Mouse (Mus musculus): ENCODE results near the gene Gabpb2. TPM values are rescaled to one million over a fixed set of nuclear protein-coding genes. Genes with fewer than 3 reads are reported as not detected.

Gabpb2 gene
- total RNA-seq, 2 experiments from 2014 or later = 10.9 to 11.8 TPM

DNA sequence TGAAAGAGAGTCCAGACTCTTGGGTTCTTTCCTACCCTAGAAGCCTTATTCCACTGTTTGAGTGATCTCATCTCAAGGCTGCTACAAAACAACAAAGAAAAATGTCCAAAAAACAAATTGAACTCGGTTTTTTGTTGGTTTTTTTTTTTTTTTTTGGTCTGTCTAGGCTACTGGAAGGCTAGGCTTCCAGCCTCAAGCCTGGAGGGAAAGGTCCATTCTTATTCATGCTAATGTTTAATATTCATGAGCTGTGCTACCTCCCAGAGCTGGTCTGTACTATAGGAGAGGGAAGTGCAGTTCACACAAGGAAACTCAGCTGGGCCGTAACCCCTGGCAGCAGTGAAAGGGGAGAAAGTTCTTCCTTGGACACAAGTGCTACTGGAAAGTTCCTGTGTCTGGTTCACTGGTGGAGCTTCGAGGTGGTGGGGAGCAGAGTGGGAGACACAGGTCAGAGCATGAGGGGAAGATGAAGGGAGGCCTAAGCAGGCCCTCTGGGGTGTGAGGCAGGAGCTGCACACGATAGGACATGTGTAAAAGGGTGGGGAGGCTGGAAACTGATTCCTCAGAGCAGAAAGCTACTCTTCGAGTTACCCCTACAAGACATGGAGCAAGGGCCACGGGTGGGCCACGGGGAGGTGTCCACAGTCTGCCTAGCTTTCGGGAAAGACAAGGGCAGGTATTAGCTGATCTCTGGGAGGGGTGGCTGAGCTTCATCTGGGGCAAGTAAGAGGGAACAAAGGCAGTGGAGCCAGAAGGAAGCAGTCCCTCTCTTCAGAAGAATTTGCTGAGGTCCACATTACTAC, 13.0 kb upstream of the Gabpb2 start:
- intact Hi-C loops (cut with DNase I) = loop anchor here (1.0 kb wide), 1 partner anchor 51 kb away; the partner anchor contains the start of gene Mindy1
- no peak for TF ChIP-seq CTCF (IDR thresholded peaks at IDR 0.05)
- peak overlapping the region; percentile 65 for H3K4me3 ChIP-seq
- no peak for DNase-seq (ENCODE audit: extremely low spot score in 1 of 2, low spot score in 2 of 2)
- peak overlapping the region; percentile 66 for H3K27ac ChIP-seq

- peak overlapping the region; percentile 99 for H3K27ac ChIP-seq
- peak overlapping the region; percentile 65 for H3K4me3 ChIP-seq
- no peak for TF ChIP-seq CTCF (IDR thresholded peaks at IDR 0.05)
- DNase-seq (ENCODE audit: extremely low spot score in 1 of 2, low spot score in 2 of 2) = peak; percentile 32 to 55
- intact Hi-C loops (cut with DNase I) = loop anchor here (1.0 to 5.0 kb wide), 3 partner anchors 37 to 202 kb away; partner anchors contain the start of genes Arnt and Mindy1
Observed at GRCm38 (mm10) chr3:95229781-95230494, 12.2 kb upstream of the Gabpb2 start.

GRCm38 (mm10) chr3:95228894-95229780, 11.4 kb upstream of the Gabpb2 start:
- Histone ChIP-seq H3K4me3 (peak overlapping the region; percentile 65), H3K27ac (peak overlapping the region; percentile 99)
- TF ChIP-seq CTCF (IDR thresholded peaks at IDR 0.05) = no peak
- peak; percentile 46 to 54 for DNase-seq (ENCODE audit: extremely low spot score in 1 of 2, low spot score in 2 of 2)
- intact Hi-C loops (cut with DNase I) = loop anchor here (1.0 to 5.0 kb wide), 3 partner anchors 12 to 203 kb away; partner anchors contain the start of genes Arnt and Gabpb2

DNA sequence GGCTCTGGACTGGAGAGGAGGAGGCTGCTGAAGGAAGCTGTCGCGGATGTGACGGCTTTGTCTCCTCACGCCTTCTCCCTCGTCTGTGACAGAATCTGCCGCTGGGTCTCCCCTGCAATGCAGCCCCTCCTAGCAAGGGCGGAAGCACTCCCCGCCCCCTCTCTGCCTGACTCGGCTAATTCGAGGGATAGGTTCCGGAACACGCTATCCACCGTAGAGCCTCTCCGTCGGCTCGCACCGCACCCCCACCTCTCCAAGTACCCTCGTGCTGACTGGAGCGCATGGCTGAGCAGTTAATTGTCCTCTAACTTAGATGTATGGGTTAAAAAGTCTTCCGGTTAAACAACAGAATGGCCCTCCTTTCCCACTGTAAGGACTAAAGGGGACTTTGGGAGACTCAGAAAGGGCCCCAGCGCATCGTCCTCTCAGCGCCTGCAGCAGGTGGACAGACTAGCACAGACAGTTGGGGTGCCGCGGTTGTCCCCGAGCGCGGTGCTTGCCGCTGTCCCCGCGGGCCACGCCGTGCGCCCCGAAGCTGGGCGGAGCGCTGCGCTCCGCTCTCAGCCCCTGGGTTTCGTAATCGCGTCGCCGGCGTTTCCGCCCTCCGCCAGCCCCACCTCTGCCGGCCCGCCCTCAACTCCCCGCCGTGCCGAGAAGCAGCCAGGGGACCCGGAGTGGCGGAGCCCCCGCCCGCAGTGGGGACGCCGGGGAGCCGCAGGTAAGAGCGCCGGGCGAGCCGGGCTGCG, 10.6 kb upstream of the Gabpb2 start, which contains the start of gene Cdc42se1:
TSS of gene Cdc42se1 (plus strand) at position 585 of the 746 bp plus-strand sequence.
- intact Hi-C loops (cut with DNase I) = loop anchor here (1.0 to 5.0 kb wide), 3 partner anchors 11 to 204 kb away; partner anchors contain the start of genes Arnt and Gabpb2
- Histone ChIP-seq H3K27ac (peak within 1 kb of the TSS; percentile 99), H3K4me3 (peak within 1 kb of the TSS; percentile 65)
- DNase-seq (ENCODE audit: extremely low spot score in 1 of 2, low spot score in 2 of 2) = peak; percentile 88 to 89
- TF ChIP-seq CTCF (IDR thresholded peaks at IDR 0.05) = no peak

- Histone ChIP-seq H3K4me3 (peak overlapping the region; percentile 65), H3K27ac (peak overlapping the region; percentile 99)
- no peak for TF ChIP-seq CTCF (IDR thresholded peaks at IDR 0.05)
- no peak for DNase-seq (ENCODE audit: extremely low spot score in 1 of 2, low spot score in 2 of 2)
- intact Hi-C loops (cut with DNase I) = loop anchor here (5.0 kb wide), 2 partner anchors 40 to 205 kb away; partner anchors contain the start of gene Arnt
Observed at GRCm38 (mm10) chr3:95227214-95227613, 9.5 kb upstream of the Gabpb2 start.

DNA sequence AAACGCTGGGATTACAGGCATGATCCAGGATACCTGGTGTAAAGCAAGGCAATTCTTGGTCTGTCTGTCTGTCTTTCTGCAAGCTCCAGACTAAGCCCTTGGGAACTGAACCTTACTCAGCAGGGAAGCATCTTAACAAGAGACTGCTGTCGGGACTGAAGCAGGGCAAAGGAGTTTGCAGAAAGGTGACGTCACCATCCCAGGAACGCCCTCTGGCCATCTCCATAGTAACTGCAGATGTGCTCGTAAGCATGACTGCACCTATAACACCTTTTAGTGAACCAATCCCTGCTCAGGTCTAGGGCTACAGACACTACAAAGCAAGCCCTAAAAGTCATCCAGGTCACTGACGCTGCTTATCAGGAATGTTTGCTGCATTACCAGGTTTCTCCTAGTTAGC, 6.6 kb upstream of the Gabpb2 start:
- no peak for TF ChIP-seq CTCF (IDR thresholded peaks at IDR 0.05)
- intact Hi-C loops (cut with DNase I) = no loop called here
- H3K4me3 ChIP-seq = peak overlapping the region; percentile 21
- no peak for DNase-seq (ENCODE audit: extremely low spot score in 1 of 2, low spot score in 2 of 2)
- H3K27ac ChIP-seq = peak overlapping the region; percentile 17; the same call in 1 of the 2 replicates

- DNase-seq (ENCODE audit: extremely low spot score in 1 of 2, low spot score in 2 of 2) = no peak
- no peak for TF ChIP-seq CTCF (IDR thresholded peaks at IDR 0.05)
- H3K4me3 ChIP-seq = no peak overlapping the region
- H3K27ac ChIP-seq = no peak overlapping the region
- intact Hi-C loops (cut with DNase I) = no loop called here
Observed at GRCm38 (mm10) chr3:95223041-95223440, 5.3 kb upstream of the Gabpb2 start.

- peak; percentile 12 for TF ChIP-seq CTCF (IDR thresholded peaks at IDR 0.05)
- intact Hi-C loops (cut with DNase I) = loop anchor here (5.0 kb wide), 1 partner anchor 44 kb away; no protein-coding TSS in a partner anchor
- no peak for DNase-seq (ENCODE audit: extremely low spot score in 1 of 2, low spot score in 2 of 2)
- Histone ChIP-seq H3K4me3 (peak overlapping the region; percentile 80), H3K27ac (no peak overlapping the region; the same call in 1 of the 2 replicates)
Observed at GRCm38 (mm10) chr3:95218466-95219137, 886 bp upstream of the Gabpb2 start.

- Histone ChIP-seq H3K27ac (peak overlapping the region; percentile 99; the same call in 1 of the 2 replicates), H3K4me3 (peak overlapping the region; percentile 80)
- DNase-seq (ENCODE audit: extremely low spot score in 1 of 2, low spot score in 2 of 2) = no peak
- no peak for TF ChIP-seq CTCF (IDR thresholded peaks at IDR 0.05)
- intact Hi-C loops (cut with DNase I) = loop anchor here (1.0 to 5.0 kb wide), 4 partner anchors 12 to 76 kb away; partner anchors contain the start of genes Cdc42se1 and Mindy1
Observed at GRCm38 (mm10) chr3:95216655-95217254, 961 bp downstream of the Gabpb2 start.
